Mouse (Mus musculus): ENCODE data around the gene Psmg4. TPM values are rescaled to one million over a fixed set of nuclear protein-coding genes. Genes with fewer than 3 reads are reported as not detected.

The Psmg4 gene
- total and polyA plus RNA-seq, 3 experiments, result 121 to 161 TPM; not detected in 1

DNA sequence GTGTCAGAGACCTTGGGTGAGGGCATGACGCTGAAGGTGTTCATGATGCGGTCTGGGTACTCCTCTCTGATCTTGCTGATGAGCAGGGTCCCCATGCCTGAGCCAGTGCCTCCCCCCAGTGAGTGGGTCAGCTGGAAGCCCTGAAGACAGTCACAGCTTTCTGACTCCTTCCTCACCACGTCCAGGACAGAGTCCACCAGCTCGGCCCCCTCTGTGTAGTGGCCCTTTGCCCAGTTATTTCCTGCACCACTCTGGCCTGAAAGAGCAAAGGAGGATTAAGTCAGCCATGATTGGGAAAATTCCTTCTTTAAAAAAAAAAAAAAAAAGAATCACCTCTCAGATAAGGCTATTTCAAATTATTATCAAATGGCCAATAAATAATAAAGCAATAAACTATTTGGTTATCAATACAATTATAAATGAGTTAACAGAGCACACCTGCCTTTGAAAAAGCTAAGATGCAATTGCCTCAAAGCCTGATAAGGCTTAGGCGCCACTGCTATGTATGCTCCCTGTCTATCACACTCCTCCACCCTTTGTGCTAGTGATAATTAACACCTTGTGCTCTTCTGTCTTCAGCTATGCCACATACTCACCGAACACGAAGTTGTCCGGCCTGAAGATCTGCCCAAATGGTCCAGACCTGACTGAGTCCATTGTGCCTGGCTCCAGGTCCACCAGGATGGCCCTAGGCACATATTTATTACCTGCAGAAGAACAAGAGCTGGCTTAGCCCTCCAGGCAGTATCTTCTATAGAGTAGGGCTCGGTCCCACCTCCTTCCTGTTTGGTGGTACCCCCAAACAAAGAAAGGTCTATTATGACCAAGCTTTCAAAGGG, 34.3 kb upstream of the Psmg4 start:
- no peaks in the 10 kb centered on the region for H3K9me3 ChIP-seq (replicated peaks; ENCODE audit: insufficient read depth, low read length)

DNA sequence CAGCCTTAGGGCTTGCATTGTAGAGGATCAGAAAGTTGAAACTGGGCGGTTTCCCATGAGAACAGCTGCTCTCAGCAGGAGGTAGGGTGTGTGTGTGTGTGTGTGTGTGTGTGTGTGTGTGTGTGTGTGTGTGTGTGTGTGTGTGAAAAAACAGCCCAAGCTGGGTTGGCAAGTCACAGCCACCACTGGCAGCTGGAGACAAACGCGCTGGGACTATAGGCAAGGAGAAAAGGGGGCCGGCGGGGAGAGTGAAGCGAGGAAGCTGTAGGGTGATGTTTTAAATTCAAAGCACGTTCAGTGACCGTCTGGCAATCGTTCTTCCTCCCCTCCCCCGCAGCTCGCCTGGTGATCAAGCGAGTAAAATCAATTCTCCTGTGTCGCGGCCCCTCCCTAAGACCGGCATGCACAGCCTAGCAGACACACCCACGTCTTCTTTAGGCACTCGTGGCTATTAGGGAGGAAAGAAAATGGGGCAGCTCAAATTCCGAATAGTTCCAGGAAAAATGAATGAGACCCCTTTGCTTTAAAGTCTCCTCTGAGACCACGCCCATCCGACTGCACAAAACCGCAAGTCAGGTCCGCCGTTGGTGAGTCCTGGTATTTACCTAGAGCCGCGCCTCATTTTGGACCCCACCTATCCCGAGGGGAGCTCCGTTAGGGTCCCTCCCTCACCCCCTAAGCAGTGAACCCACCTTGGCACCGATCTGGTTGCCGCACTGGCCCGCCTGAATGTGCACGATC, 33.1 kb upstream of the Psmg4 start:
- peak overlapping the region; percentile 43 for H3K9ac ChIP-seq (ENCODE audit: control insufficient read depth, low read depth, low read length, poor library complexity, severe bottlenecking)
- peak; percentile 71 for DNase-seq (ENCODE audit: low read depth, low spot score)
- no peaks in the 10 kb centered on the region for H3K79me2 ChIP-seq (ENCODE audit: control insufficient read depth, insufficient read depth, low read length, poor library complexity)
- H3K4me3 ChIP-seq (ENCODE audit: control insufficient read depth in 1 of 2, insufficient read depth in 1 of 2, low read depth in 2 of 2, low read length in 2 of 2), result peak overlapping the region; percentile 67 to 72
- no peaks in the 10 kb centered on the region for H3K36me3 ChIP-seq (ENCODE audit: control insufficient read depth in 1 of 2, insufficient read depth in 2 of 2, low read length in 2 of 2)
- H3K27ac ChIP-seq (ENCODE audit: control insufficient read depth, low read depth, low read length), result no peak overlapping the region
- H3K27me3 ChIP-seq (ENCODE audit: control insufficient read depth in 1 of 2, insufficient read depth in 2 of 2, low read length in 2 of 2), result no peaks in the 10 kb centered on the region
- peaks cover 0 to 12% of the 10 kb centered on the region in 2 experiments; a peak in 2 of 4 replicates for H3K4me1 ChIP-seq (ENCODE audit: control insufficient read depth in 1 of 2, insufficient read depth in 2 of 2, low read length in 2 of 2)
- H3K9me3 ChIP-seq (replicated peaks; ENCODE audit: insufficient read depth, low read length), result no peaks in the 10 kb centered on the region
- TF ChIP-seq MAX (IDR thresholded peaks at IDR 0.05; ENCODE audit: low read length) (0 out of 2 replicates have a peak, but pooled peaks have one; percentile 19), TCF12 (IDR thresholded peaks at IDR 0.05; ENCODE audit: low read depth, low read length) (0 out of 2 replicates have a peak, but pooled peaks have one; percentile 6), ZKSCAN1 (IDR thresholded peaks at IDR 0.05; ENCODE audit: low read depth, low read length) (no peak), MXI1 (IDR thresholded peaks at IDR 0.05; ENCODE audit: low read depth, low read length) (peak; percentile 57; the same call in 1 of the 2 replicates)

More for the DNA sequence above, 34.3 kb upstream of the Psmg4 start:
- no peak for TF ChIP-seq RAD21 (IDR thresholded peaks at IDR 0.05; ENCODE audit: low read depth, low read length)
- TF ChIP-seq NELFE (IDR thresholded peaks at IDR 0.05; ENCODE audit: low read depth, low read length), result no peak
- TF ChIP-seq POLR2A (IDR thresholded peaks at IDR 0.05; ENCODE audit: control insufficient read depth in 1 of 2, insufficient read depth in 1 of 2, low read depth in 1 of 2, low read length in 2 of 2, poor library complexity in 1 of 2), result no peak
- TF ChIP-seq GATA1 (IDR thresholded peaks at IDR 0.05; ENCODE audit: low read depth, low read length), result 0 out of 2 replicates have a peak, but pooled peaks have one; percentile 29
- Histone ChIP-seq H3K4me3 (ENCODE audit: control insufficient read depth in 1 of 2, insufficient read depth in 1 of 2, low read depth in 2 of 2, low read length in 2 of 2) (no peak overlapping the region), H3K79me2 (ENCODE audit: control insufficient read depth, insufficient read depth, low read length, poor library complexity) (no peaks in the 10 kb centered on the region), H3K27me3 (ENCODE audit: control insufficient read depth in 1 of 2, insufficient read depth in 2 of 2, low read length in 2 of 2) (no peaks in the 10 kb centered on the region), H3K4me1 (ENCODE audit: control insufficient read depth in 1 of 2, insufficient read depth in 2 of 2, low read length in 2 of 2) (peaks cover 0 to 12% of the 10 kb centered on the region in 2 experiments; a peak in 2 of 4 replicates), H3K36me3 (ENCODE audit: control insufficient read depth in 1 of 2, insufficient read depth in 2 of 2, low read length in 2 of 2) (no peaks in the 10 kb centered on the region), H3K27ac (ENCODE audit: control insufficient read depth, low read depth, low read length) (no peak overlapping the region), H3K9ac (ENCODE audit: control insufficient read depth, low read depth, low read length, poor library complexity, severe bottlenecking) (no peak overlapping the region)
- no peak for DNase-seq (ENCODE audit: low read depth, low spot score)

DNA sequence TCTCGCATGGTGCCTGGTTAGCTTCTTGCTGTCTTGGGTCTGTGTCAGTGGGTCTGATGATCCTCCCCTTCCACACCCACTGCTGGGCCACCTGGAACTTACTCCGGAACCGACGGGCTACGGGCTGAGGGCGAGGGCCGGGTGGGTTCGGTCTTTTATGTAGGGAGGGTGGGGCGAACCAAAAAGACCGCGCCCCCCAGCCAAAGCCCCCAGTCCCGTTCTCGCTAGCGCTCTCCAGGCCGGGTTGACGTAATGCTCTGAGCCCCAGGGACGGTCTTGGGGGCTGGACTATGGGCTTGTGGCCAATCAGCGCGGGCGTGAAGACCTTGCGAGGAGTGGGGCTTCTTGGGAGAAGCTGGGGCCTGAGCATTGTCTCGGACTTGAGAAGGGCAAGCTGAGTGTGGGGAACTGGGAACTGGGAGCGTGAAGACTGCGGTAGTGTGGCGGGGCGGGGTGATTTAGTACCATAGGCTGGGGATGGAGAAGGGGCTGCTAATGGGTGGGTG, 32.5 kb upstream of the Psmg4 start, which contains the start of gene Tubb2b:
Gene Tubb2b (minus strand): TSS at position 241 of the 506 bp plus-strand sequence.
- peak; percentile 89 for DNase-seq (ENCODE audit: low read depth, low spot score)
- no peaks in the 10 kb centered on the region for H3K27me3 ChIP-seq (ENCODE audit: control insufficient read depth in 1 of 2, insufficient read depth in 2 of 2, low read length in 2 of 2)
- no peaks in the 10 kb centered on the region for H3K9me3 ChIP-seq (replicated peaks; ENCODE audit: insufficient read depth, low read length)
- H3K79me2 ChIP-seq (ENCODE audit: control insufficient read depth, insufficient read depth, low read length, poor library complexity), result no peaks in the 10 kb centered on the region
- H3K4me3 ChIP-seq (ENCODE audit: control insufficient read depth in 1 of 2, insufficient read depth in 1 of 2, low read depth in 2 of 2, low read length in 2 of 2), result peak within 1 kb of the TSS; percentile 67 to 72
- TF ChIP-seq HCFC1 (IDR thresholded peaks at IDR 0.05; ENCODE audit: low read depth, low read length) (no peak), USF1 (IDR thresholded peaks at IDR 0.05; ENCODE audit: low read depth, low read length) (no peak), TBP (IDR thresholded peaks at IDR 0.05; ENCODE audit: low read depth, low read length) (0 out of 2 replicates have a peak, but pooled peaks have one; percentile 26), POLR2A (IDR thresholded peaks at IDR 0.05; ENCODE audit: control insufficient read depth in 1 of 2, insufficient read depth in 1 of 2, low read depth in 1 of 2, low read length in 2 of 2, poor library complexity in 1 of 2) (0 out of 4 replicates have a peak, but pooled peaks of 1 of the 2 experiments have one; percentile 23), MYB (IDR thresholded peaks at IDR 0.05; ENCODE audit: low read depth, low read length) (no peak), NRF1 (IDR thresholded peaks at IDR 0.05; ENCODE audit: insufficient read depth, low read depth, low read length, poor library complexity, severe bottlenecking) (no peak)
- H3K9ac ChIP-seq (ENCODE audit: control insufficient read depth, low read depth, low read length, poor library complexity, severe bottlenecking), result peak within 1 kb of the TSS; percentile 43
- H3K36me3 ChIP-seq (ENCODE audit: control insufficient read depth in 1 of 2, insufficient read depth in 2 of 2, low read length in 2 of 2), result no peaks in the 10 kb centered on the region
- H3K27ac ChIP-seq (ENCODE audit: control insufficient read depth, low read depth, low read length), result no peak within 1 kb of the TSS
- H3K4me1 ChIP-seq (ENCODE audit: control insufficient read depth in 1 of 2, insufficient read depth in 2 of 2, low read length in 2 of 2), result peaks cover 0 to 12% of the 10 kb centered on the region in 2 experiments; a peak in 2 of 4 replicates

All from MEL (cell line).